Mouse (Mus musculus) liver, embryonic 13.5 days (tissue): ENCODE data around the gene Btbd11. TPM values are rescaled to one million over a fixed set of nuclear protein-coding genes. Genes with fewer than 3 reads are reported as not detected.

Experiments used
- ATAC-seq: fragments of 200-750 bp; cut with Nextera tagmentation; 2 replicates; pipeline ENCODE4 v1.8.0; 2017; ENCODE audit warnings: low read depth, mild to moderate bottlenecking, moderate number of reproducible peaks, moderate library complexity
- DNase-seq: peaks from one replicate; pipeline ENCODE4 v3.0.0; 2022
- H3K27ac ChIP-seq: fragments of 300-500 bp; sonication (generic); 2 replicates; pipeline ENCODE4 v1.5.1; 2015; ENCODE audit warnings: moderate library complexity, mild to moderate bottlenecking, inconsistent platforms
- H3K27me3 ChIP-seq: fragments of 300-500 bp; sonication (generic); 2 replicates; pipeline ENCODE4 v1.6.1; 2015; ENCODE audit warnings: mild to moderate bottlenecking, inconsistent platforms
- H3K36me3 ChIP-seq: fragments of 300-500 bp; sonication (generic); 2 replicates; pipeline ENCODE4 v1.6.1; 2015; ENCODE audit warnings: mild to moderate bottlenecking, inconsistent platforms
- H3K4me1 ChIP-seq: fragments of 300-500 bp; sonication (generic); replicated peaks from 2 replicates; pipeline ENCODE4 v1.6.1; 2015; ENCODE audit warnings: inconsistent platforms
- H3K4me2 ChIP-seq: fragments of 300-500 bp; sonication (generic); 2 replicates; pipeline ENCODE4 v1.6.1; 2015; ENCODE audit warnings: inconsistent platforms, mild to moderate bottlenecking, moderate library complexity
- H3K4me3 ChIP-seq: fragments of 300-500 bp; sonication (generic); replicated peaks from 2 replicates; pipeline ENCODE4 v1.5.1; 2015; ENCODE audit warnings: mild to moderate bottlenecking, inconsistent platforms
- H3K9ac ChIP-seq: fragments of 300-500 bp; sonication (generic); 2 replicates; pipeline ENCODE4 v1.6.1; 2015; ENCODE audit warnings: mild to moderate bottlenecking, inconsistent platforms
- H3K9me3 ChIP-seq: fragments of 300-500 bp; sonication (generic); replicated peaks from 2 replicates; pipeline ENCODE4 v1.6.1; 2016; ENCODE audit warnings: inconsistent platforms
- WGBS: fragments of 180-500 bp; shearing (Covaris S2); methylation state at CpG from one replicate; pipeline ENCODE4 v1.1.7; 2015; ENCODE audit not compliant: insufficient replicate concordance; 5-methylcytosine and 5-hydroxymethylcytosine counted together
- polyA plus RNA-seq: library from polyadenylated mRNA; unstranded; fragments of >200 nt; fragmentation: Nextera tagmentation; extraction: Ambion mirVana; gene quantifications from 2 replicates; pipeline ENCODE4 v1.2.1, GENCODE M21; 2015

Gene Btbd11
- polyA plus RNA-seq, 1 experiment from 2014 or later: 0.20 TPM

DNA sequence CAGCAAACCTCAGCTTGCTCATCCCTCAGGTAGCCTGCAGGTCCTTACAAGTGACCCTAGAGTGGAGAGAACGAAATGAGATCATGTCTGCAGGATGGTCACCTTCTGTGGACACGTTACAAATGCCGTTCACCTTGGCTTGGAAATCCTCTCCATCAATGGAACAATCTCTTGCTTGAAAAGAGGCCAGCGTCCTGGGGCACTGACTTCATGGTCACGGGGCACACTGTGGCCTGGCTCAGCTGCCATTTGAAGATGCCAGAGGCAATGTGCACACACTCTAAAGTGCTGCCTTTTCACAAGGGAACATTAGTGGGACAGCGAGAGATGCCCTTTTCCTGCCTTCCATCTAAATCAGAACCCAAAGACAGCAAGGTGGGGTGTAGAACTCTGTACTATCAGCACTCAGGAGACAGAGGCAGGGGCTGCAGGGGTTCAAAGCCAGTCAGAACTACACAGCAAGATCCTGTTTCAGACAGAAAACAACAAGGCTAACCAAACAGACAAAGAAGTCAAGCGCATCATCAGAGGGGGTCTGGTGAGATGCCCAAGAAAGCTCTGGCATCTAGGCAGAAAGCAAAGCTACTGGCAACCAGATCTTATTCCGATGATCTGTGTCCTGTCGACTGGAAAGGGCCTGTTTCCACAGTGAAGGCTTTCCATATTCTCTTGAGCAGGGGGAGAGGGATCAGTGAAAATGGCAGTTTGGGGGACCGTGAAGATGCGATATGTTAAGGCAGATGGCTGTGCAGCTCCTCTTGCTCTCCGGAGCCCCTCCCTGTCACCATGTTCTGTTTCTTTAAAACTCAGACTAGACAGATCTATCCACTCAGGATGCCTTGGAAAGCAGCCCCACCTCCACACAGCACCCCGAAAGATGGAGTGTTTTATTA, 79.1 kb downstream of the Btbd11 start:
- no peak overlapping the region for H3K4me2 ChIP-seq
- DNase-seq (no peak), ATAC-seq (no peak)
- H3K9me3 ChIP-seq: no peaks in the 10 kb centered on the region
- 72% methylated on average over 13 of the region's 13 CpGs for WGBS
- no peaks in the 10 kb centered on the region for H3K36me3 ChIP-seq
- H3K27ac ChIP-seq: no peak overlapping the region
- H3K27me3 ChIP-seq: no peaks in the 10 kb centered on the region
- H3K4me1 ChIP-seq: no peaks in the 10 kb centered on the region
- H3K4me3 ChIP-seq: no peak overlapping the region
- H3K9ac ChIP-seq: no peak overlapping the region

DNA sequence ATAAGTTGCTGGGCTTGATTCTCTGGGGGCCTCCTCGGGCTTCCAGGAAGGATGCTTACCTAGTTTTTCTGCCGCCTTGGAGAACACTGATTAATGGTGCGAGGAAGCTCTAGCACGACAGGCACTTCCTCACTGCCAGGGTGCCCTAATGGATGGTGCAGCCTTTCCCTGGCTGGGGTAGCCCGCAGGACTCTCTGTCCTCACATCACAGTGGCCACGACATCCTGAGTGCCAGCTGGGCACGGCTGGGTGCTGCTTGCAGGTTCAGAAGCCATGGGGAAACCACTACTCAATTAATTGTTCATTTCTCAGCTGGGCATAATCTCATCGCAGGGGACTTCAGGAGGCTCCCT, 79.8 kb downstream of the Btbd11 start:
- Histone ChIP-seq H3K4me1 (no peaks in the 10 kb centered on the region), H3K27me3 (no peaks in the 10 kb centered on the region), H3K4me3 (no peak overlapping the region), H3K4me2 (no peak overlapping the region), H3K27ac (no peak overlapping the region), H3K9ac (no peak overlapping the region), H3K36me3 (no peaks in the 10 kb centered on the region), H3K9me3 (no peaks in the 10 kb centered on the region)
- WGBS: 35% methylated on average over 8 of the region's 8 CpGs
- DNase-seq (no peak), ATAC-seq (no peak)

DNA sequence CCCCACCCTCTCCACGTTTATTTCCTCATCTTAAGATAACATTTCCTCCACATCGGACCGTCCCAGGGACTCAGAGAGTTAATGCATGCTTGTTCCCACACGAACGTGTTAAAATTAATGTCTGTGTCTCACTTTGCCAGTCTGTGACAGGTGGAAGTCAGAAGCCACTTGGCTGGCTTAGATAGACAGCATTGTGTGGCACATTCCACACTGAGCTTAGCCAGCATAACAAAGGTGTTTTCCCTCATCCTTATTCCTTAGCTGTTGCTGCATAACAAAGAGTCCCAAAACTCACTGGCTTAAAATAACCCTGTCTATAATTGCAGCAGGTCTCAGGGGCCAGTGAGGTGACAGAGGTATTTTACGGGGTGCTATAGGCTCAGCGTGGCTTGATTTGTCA, 80.8 kb downstream of the Btbd11 start:
- 45% methylated on average over 7 of the region's 7 CpGs for WGBS
- DNase-seq: no peak
- Histone ChIP-seq H3K4me1 (no peaks in the 10 kb centered on the region), H3K36me3 (no peaks in the 10 kb centered on the region), H3K4me2 (no peak overlapping the region), H3K27me3 (no peaks in the 10 kb centered on the region), H3K9ac (no peak overlapping the region), H3K9me3 (no peaks in the 10 kb centered on the region), H3K27ac (no peak overlapping the region), H3K4me3 (no peak overlapping the region)
- no peak for ATAC-seq

DNA sequence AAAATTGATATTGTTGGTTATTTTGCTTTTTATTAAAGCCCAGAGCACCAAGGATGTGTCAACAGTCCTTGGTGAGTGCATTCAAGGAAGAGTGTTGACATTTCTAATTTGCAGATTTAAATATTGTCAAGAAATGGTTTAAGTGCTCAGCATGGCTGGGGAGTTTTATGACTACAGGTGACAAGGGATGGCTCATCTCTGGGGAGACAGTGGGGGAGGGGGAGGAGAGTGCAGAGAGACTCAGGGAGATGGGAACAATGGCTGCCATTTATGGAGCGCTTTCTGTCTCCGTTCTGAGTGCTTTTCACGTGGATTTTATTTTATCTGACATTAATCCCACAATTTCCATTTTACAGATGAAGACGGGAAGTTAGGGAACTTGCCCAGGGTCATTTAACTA, 81.9 kb downstream of the Btbd11 start:
- DNase-seq (no peak), ATAC-seq (no peak)
- H3K9ac ChIP-seq: no peak overlapping the region
- 57% methylated on average over 4 of the region's 4 CpGs for WGBS
- no peak overlapping the region for H3K4me3 ChIP-seq
- H3K9me3 ChIP-seq: no peaks in the 10 kb centered on the region
- H3K27me3 ChIP-seq: no peaks in the 10 kb centered on the region
- no peak overlapping the region for H3K27ac ChIP-seq
- H3K4me1 ChIP-seq: no peaks in the 10 kb centered on the region
- H3K4me2 ChIP-seq: no peak overlapping the region
- H3K36me3 ChIP-seq: no peaks in the 10 kb centered on the region

DNA sequence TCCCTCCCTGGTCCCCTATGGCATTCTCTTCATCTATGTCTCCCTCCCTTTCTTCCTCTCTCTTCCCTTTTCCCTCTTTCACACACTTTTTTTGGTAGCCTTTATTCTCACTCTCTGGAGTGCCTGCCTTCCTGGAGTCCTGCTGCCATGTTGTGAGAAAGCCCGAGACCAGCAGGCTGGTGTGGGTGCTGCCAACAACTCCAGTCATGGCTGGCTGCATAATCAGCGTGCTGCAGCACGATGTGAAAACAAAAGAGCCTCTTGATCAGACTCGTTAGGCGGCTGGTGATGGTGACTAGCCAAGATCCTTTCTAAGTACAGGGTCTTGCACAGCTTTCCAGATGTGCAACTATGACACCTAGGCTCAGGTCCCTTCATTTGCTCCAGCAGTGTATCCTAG, 82.7 kb downstream of the Btbd11 start:
- 56% methylated on average over 5 of the region's 5 CpGs for WGBS

DNA sequence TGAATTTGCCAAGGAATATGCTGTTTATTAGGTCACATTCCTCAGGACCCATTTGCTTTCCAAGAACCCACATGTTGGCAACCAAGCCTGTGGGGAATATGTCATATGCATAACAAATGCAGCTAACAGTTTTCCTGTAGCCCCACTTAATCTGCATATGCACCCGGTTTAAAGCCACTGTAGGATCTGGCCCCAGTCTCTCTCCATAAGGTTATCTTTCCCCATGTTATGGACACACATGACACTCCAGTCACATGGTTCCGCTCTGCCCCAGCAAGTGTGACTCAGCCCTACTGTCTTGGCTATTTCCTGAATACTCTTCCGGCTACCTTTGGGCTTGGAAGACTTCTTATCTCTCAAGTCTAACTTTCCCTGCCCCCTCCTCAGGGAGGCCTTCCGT, 86.7 kb downstream of the Btbd11 start:
- Histone ChIP-seq H3K9ac (no peak overlapping the region), H3K27ac (no peak overlapping the region), H3K36me3 (no peaks in the 10 kb centered on the region), H3K4me2 (no peak overlapping the region), H3K27me3 (no peaks in the 10 kb centered on the region), H3K4me3 (no peak overlapping the region), H3K4me1 (no peaks in the 10 kb centered on the region), H3K9me3 (no peaks in the 10 kb centered on the region)
- WGBS: 46% methylated on average over 4 of the region's 4 CpGs
- DNase-seq (no peak), ATAC-seq (no peak)

More for the DNA sequence above, 82.7 kb downstream of the Btbd11 start:
- Histone ChIP-seq H3K36me3 (no peaks in the 10 kb centered on the region), H3K4me1 (no peaks in the 10 kb centered on the region), H3K9me3 (no peaks in the 10 kb centered on the region), H3K27me3 (no peaks in the 10 kb centered on the region), H3K9ac (no peak overlapping the region), H3K4me2 (no peak overlapping the region), H3K4me3 (no peak overlapping the region), H3K27ac (no peak overlapping the region)
- ATAC-seq (no peak), DNase-seq (no peak)

DNA sequence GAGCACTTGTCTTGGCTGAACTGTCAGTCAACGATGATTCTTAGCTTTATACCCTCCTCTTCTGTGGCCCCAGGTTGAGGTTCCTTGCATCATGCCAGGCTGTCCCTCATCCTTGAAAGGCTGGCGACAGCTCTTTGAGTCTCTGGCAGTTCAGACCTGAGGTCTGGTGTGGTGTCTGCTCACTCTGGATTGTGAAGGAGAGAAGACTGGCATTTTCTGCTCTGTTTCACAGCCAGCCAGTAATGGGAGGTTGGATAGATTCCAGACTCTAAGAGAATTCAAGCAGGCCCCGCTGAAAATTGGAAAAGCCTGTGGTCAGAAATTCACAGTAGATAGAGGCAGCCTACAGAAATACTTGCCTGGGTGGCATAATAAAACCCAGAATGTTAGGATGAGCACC, 87.3 kb downstream of the Btbd11 start:
- no peaks in the 10 kb centered on the region for H3K36me3 ChIP-seq
- WGBS: 56% methylated on average over 3 of the region's 3 CpGs
- H3K27me3 ChIP-seq: no peaks in the 10 kb centered on the region
- H3K9me3 ChIP-seq: no peaks in the 10 kb centered on the region
- H3K4me2 ChIP-seq: no peak overlapping the region
- H3K4me1 ChIP-seq: no peaks in the 10 kb centered on the region
- H3K27ac ChIP-seq: no peak overlapping the region
- ATAC-seq (no peak), DNase-seq (no peak)
- no peak overlapping the region for H3K4me3 ChIP-seq
- no peak overlapping the region for H3K9ac ChIP-seq

DNA sequence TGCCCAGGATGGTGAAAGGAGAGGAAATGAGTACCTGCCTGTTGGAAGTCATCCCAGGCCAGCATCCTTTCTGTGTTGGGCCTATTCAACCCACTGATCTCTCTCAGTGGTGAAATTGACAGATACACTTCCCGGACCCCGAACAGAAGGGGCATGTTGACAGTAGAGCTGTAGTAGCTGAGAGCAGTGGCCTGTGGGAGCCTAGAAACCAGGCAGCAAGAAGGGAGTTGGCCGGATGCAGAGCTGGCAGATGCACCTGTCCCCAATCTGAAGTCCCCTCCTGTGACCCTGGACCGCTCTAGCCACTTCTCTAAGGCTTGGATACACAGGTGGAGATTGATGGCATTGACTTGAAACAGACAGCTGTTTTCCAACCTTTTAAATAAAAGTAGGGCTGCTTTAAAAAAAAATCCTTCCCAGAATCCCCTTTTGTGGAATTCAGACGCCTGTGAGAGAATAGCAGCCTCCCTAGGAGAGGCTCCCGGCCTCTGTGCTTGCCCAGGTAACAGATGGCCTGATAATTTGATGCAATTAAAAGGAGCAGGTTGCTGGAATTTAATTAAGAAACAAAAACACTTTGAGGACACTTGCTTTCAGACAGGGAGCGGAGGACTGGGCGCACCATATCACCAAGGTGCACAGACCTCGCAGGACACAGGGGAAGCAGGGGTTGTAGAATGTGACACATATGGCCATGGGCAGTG, 89.2 kb downstream of the Btbd11 start:
- WGBS: 73% methylated on average over 9 of the region's 9 CpGs
- ATAC-seq: no peak

DNA sequence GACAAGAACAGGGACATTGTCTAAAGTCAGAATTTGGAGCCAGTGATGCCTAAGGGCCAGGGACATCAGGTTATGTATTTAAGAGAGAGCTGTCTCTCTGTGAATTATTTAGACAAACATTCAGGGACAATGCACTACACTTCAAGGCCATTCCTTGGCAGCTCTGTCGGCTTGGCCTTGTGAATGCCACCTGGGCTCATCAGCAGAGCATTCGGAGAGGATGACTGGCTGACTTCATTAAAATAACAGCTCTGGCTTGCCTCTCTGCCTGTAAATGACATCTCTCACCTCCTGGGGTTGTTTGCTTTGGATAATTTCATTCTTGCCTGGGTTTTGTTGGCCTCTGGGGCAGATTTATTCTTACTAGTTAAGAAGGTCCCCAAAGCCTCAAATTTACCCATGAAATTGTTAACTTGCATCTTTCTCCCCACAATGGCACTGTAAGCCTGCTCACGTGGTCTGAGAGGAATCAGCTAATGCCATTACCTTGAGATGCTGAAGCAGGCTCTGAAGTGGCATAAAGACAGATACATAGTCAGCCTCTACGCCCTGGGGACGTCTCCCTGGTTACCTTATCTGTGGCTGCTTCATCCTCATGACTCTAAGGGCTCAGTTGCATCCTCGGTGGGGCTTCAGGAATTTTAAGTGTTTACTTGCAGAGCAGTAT, 93.5 kb downstream of the Btbd11 start:
- Histone ChIP-seq H3K9ac (no peak overlapping the region), H3K27me3 (no peaks in the 10 kb centered on the region), H3K27ac (no peak overlapping the region), H3K4me2 (no peak overlapping the region), H3K9me3 (no peaks in the 10 kb centered on the region), H3K4me1 (no peaks in the 10 kb centered on the region), H3K36me3 (no peaks in the 10 kb centered on the region), H3K4me3 (no peak overlapping the region)
- whole genome bisulfite sequencing: 30% methylated on average over 6 of the region's 6 CpGs
- ATAC-seq (no peak), DNase-seq (no peak)

More for the DNA sequence above, 89.2 kb downstream of the Btbd11 start:
- Histone ChIP-seq H3K4me2 (no peak overlapping the region), H3K4me1 (no peaks in the 10 kb centered on the region), H3K4me3 (no peak overlapping the region), H3K27ac (no peak overlapping the region), H3K36me3 (no peaks in the 10 kb centered on the region), H3K27me3 (no peaks in the 10 kb centered on the region), H3K9me3 (no peaks in the 10 kb centered on the region), H3K9ac (no peak overlapping the region)
- DNase-seq: no peak

DNA sequence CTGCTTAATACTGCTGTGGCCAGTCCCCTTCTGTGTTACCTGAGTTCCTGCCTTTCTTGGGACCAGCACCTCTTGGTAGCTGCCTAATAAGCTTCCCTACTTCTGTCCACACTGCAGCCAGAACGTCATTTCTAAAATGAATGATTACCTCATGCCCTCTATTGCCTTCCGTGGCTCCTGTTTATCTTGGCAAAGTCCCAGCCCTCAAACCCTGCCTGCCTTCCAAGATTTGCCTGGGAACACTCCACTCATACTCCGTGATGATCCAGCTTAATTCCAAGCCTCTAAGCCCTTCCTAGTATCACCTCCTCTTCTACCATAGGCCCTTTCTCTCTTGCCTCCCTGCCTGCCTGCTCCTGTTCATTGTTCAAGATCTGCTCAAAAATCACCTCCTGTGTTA, 94.5 kb downstream of the Btbd11 start:
- H3K4me3 ChIP-seq: no peak overlapping the region
- no peak for DNase-seq
- H3K36me3 ChIP-seq: no peaks in the 10 kb centered on the region
- no peak for ATAC-seq
- H3K9ac ChIP-seq: no peak overlapping the region
- H3K4me1 ChIP-seq: no peaks in the 10 kb centered on the region
- H3K9me3 ChIP-seq: no peaks in the 10 kb centered on the region
- H3K27ac ChIP-seq: no peak overlapping the region
- H3K4me2 ChIP-seq: no peak overlapping the region
- WGBS: 30% methylated on average over 3 of the region's 3 CpGs
- H3K27me3 ChIP-seq: no peaks in the 10 kb centered on the region

DNA sequence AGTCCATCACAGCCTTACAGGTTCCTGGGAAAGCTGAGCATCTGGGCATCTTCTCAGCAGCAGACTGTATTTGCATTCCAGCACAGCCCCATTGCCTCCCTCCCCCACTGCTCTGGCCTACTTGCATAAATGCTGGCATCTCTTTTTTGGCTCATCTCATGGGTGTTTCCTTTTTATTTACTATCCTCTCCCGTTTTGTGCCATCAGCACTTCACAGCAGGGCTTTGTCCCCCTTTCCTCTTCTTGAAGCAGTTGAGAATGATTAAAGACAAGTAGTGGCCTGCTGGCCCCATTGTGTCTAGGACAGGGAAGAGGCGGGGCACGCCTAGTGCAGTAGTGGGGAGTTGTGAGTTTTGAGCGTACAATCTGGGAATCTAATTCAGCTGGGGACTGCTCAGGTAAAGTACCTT, 95.5 kb downstream of the Btbd11 start:
- WGBS: 48% methylated on average over 4 of the region's 4 CpGs
- DNase-seq: no peak

More for the DNA sequence above, 95.5 kb downstream of the Btbd11 start:
- no peak for ATAC-seq
- H3K36me3 ChIP-seq: no peaks in the 10 kb centered on the region
- no peak overlapping the region for H3K4me3 ChIP-seq
- H3K27ac ChIP-seq: no peak overlapping the region
- H3K4me1 ChIP-seq: no peaks in the 10 kb centered on the region
- H3K9ac ChIP-seq: no peak overlapping the region
- H3K27me3 ChIP-seq: no peaks in the 10 kb centered on the region
- no peak overlapping the region for H3K4me2 ChIP-seq
- H3K9me3 ChIP-seq: no peaks in the 10 kb centered on the region
